Mouse (Mus musculus) bone marrow macrophage, adult 2 months (primary cell): ENCODE data around the gene Pcca.

Source experiments
- CTCF ChIP-seq: IDR thresholded peaks from 2 replicates; pipeline ENCODE4 v1.5.1; 2012; ENCODE audit warnings: low read depth, mild to moderate bottlenecking, low read length, moderate library complexity
- POLR2A ChIP-seq: IDR thresholded peaks from 2 replicates; pipeline ENCODE4 v1.6.1; 2012; ENCODE audit warnings: mild to moderate bottlenecking, low read depth, low read length, borderline replicate concordance

DNA sequence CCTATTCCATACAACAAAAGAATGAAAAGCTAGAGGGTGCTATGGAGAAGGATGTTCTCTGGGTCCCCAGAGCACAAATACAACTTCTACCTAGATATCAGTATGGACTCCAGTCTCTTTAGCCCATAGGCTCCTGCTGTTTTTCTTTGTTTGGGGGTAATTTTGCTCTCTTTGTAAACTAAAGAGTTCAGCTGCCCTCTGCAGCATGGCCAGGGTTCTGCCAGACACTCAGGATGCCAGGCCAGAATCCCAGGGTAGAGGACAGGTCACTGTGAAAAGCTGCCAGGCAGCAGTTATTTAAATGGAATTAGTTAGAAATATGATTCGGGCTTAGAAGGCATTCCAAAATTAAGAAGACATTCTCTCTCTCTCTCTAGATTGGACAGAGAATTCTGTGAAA is 402.3 kb downstream of the Pcca start:
- TF ChIP-seq CTCF = no peak
- TF ChIP-seq POLR2A = no peak
